Mouse (Mus musculus) myocyte (in vitro differentiated cells): Measurements from ENCODE around the gene Slc37a4. TPM values are rescaled to one million over a fixed set of nuclear protein-coding genes. Genes with fewer than 3 reads are reported as not detected.
A peak's percentile ranks its signal among the peaks of the same experiment; 100 is the strongest.

Source experiments
- H3K27me3 ChIP-seq: one replicate; pipeline ENCODE4 v1.6.1; 2011; ENCODE audit not compliant: control insufficient read depth, insufficient read depth, insufficient read length
- H3K36me3 ChIP-seq: one replicate; pipeline ENCODE4 v1.6.1; 2011; ENCODE audit not compliant: control insufficient read depth, insufficient read depth
- H3K4me2 ChIP-seq: one replicate; pipeline ENCODE4 v1.6.1; 2011; ENCODE audit warnings: low read depth, control low read depth
- H3K4me3 ChIP-seq: one replicate; pipeline ENCODE4 v1.5.1; 2011; ENCODE audit warnings: mild to moderate bottlenecking, control low read depth, moderate library complexity
- H3K79me2 ChIP-seq: one replicate; pipeline ENCODE4 v1.6.1; 2011; ENCODE audit not compliant: control insufficient read depth, insufficient read depth
- H3ac ChIP-seq: one replicate; pipeline ENCODE4 v1.6.1; 2011; ENCODE audit not compliant: control insufficient read depth, insufficient read length
- CEBPB ChIP-seq: IDR thresholded peaks from 2 replicates; pipeline ENCODE4 v1.6.1; 2011; ENCODE audit warnings: mild to moderate bottlenecking, moderate library complexity; ENCODE audit not compliant: poor library complexity, insufficient read depth, severe bottlenecking
- E2F4 ChIP-seq: IDR thresholded peaks from one replicate; pipeline ENCODE4 v1.6.1; 2011; ENCODE audit warnings: mild to moderate bottlenecking, control low read depth, moderate library complexity; ENCODE audit not compliant: insufficient read depth
- MAX ChIP-seq: IDR thresholded peaks from one replicate; pipeline ENCODE4 v1.6.1; 2011; ENCODE audit warnings: low read depth, mild to moderate bottlenecking, control low read depth
- MYOD1 ChIP-seq, 3 experiments: IDR thresholded peaks; one replicate each; pipeline ENCODE4 v1.6.1; 2011; ENCODE audit warnings: control low read depth in 2 of 3, low read depth in 2 of 3, mild to moderate bottlenecking in 2 of 3, moderate library complexity in 1 of 3; ENCODE audit not compliant: insufficient read length in 2 of 3, control insufficient read depth in 1 of 3
- MYOG ChIP-seq, 3 experiments: IDR thresholded peaks; one replicate each; pipeline ENCODE4 v1.6.1; 2011; ENCODE audit warnings: control low read depth in 2 of 3, low read depth in 2 of 3, mild to moderate bottlenecking in 2 of 3; ENCODE audit not compliant: insufficient read length in 2 of 3, control insufficient read depth in 1 of 3, insufficient read depth in 1 of 3
- POLR2A ChIP-seq: IDR thresholded peaks from one replicate; pipeline ENCODE4 v1.6.1; 2011; ENCODE audit warnings: low read depth, mild to moderate bottlenecking, control low read depth, moderate library complexity; ENCODE audit not compliant: insufficient read length
- POLR2AphosphoS2 ChIP-seq: IDR thresholded peaks from one replicate; pipeline ENCODE4 v1.6.1; 2011; ENCODE audit warnings: low read depth, control low read depth; ENCODE audit not compliant: insufficient read length
- REST ChIP-seq: IDR thresholded peaks from one replicate; pipeline ENCODE4 v1.6.1; 2011; ENCODE audit warnings: mild to moderate bottlenecking, control low read depth, moderate library complexity; ENCODE audit not compliant: insufficient read depth, insufficient read length
- SRF ChIP-seq: IDR thresholded peaks from one replicate; pipeline ENCODE4 v1.6.1; 2011; ENCODE audit warnings: low read depth; ENCODE audit not compliant: control insufficient read depth, insufficient read length
- TCF12 ChIP-seq: IDR thresholded peaks from one replicate; pipeline ENCODE4 v1.6.1; 2011; ENCODE audit warnings: mild to moderate bottlenecking, control low read depth; ENCODE audit not compliant: poor library complexity, insufficient read depth, severe bottlenecking
- TCF3 ChIP-seq: IDR thresholded peaks from one replicate; pipeline ENCODE4 v1.6.1; 2011; ENCODE audit warnings: low read depth, control low read depth; ENCODE audit not compliant: insufficient read length
- USF1 ChIP-seq: IDR thresholded peaks from one replicate; pipeline ENCODE4 v1.6.1; 2011; ENCODE audit warnings: low read depth, mild to moderate bottlenecking, control low read depth, moderate library complexity
- polyA plus RNA-seq: library from polyadenylated mRNA; unstranded; fragments of >200 nt; fragmentation: generic; extraction: Trizol; gene quantifications from one replicate; pipeline ENCODE4 v1.2.1, GENCODE M21; 2012; ENCODE audit warnings: missing spikeins

Slc37a4 gene
- polyA plus RNA-seq, 1 experiment, result 20.8 TPM

- TF ChIP-seq CEBPB (no peak), POLR2AphosphoS2 (peak; percentile 53), SRF (no peak)
- no peaks in the 10 kb centered on the region for H3K27me3 ChIP-seq
- H3K36me3 ChIP-seq, result peaks cover 46% of the 10 kb centered on the region
- H3K4me2 ChIP-seq, result no peak overlapping the region
- no peak overlapping the region for H3ac ChIP-seq
- no peak overlapping the region for H3K4me3 ChIP-seq
- H3K79me2 ChIP-seq, result peaks cover 29% of the 10 kb centered on the region
Measured at GRCm38 (mm10) chr9:44411601-44412130, 15.0 kb downstream of the Slc37a4 start.

- H3ac ChIP-seq, result no peak overlapping the region
- peaks cover 32% of the 10 kb centered on the region for H3K79me2 ChIP-seq
- no peak overlapping the region for H3K4me3 ChIP-seq
- H3K36me3 ChIP-seq, result peaks cover 46% of the 10 kb centered on the region
- TF ChIP-seq E2F4 (no peak), REST (no peak), CEBPB (no peak), SRF (no peak), TCF12 (no peak), MYOD1 (IDR thresholded peaks at IDR 0.05; ENCODE audit: control insufficient read depth in 1 of 3, insufficient read length in 2 of 3, low read depth in 2 of 3) (no peak), MAX (no peak), POLR2A (no peak), TCF3 (no peak), USF1 (no peak), MYOG (IDR thresholded peaks at IDR 0.05; ENCODE audit: control insufficient read depth in 1 of 3, insufficient read depth in 1 of 3, insufficient read length in 2 of 3, low read depth in 2 of 3) (no peak), POLR2AphosphoS2 (no peak)
- no peak overlapping the region for H3K4me2 ChIP-seq
- H3K27me3 ChIP-seq, result no peaks in the 10 kb centered on the region
Measured at GRCm38 (mm10) chr9:44412306-44412705, 15.7 kb downstream of the Slc37a4 start.

GRCm38 (mm10) chr9:44412781-44413180, 16.1 kb downstream of the Slc37a4 start:
- no peak overlapping the region for H3K4me3 ChIP-seq
- peaks cover 31% of the 10 kb centered on the region for H3K79me2 ChIP-seq
- peaks cover 46% of the 10 kb centered on the region for H3K36me3 ChIP-seq

GRCm38 (mm10) chr9:44417156-44417891, 20.7 kb downstream of the Slc37a4 start:
- Histone ChIP-seq H3K27me3 (no peaks in the 10 kb centered on the region), H3K4me3 (peak overlapping the region; percentile 83), H3K36me3 (peaks cover 14% of the 10 kb centered on the region), H3ac (peak overlapping the region; percentile 21), H3K4me2 (peak overlapping the region; percentile 89), H3K79me2 (peaks cover 7% of the 10 kb centered on the region)
- TF ChIP-seq TCF12 (no peak), MYOD1 (IDR thresholded peaks at IDR 0.05; ENCODE audit: control insufficient read depth in 1 of 3, insufficient read length in 2 of 3, low read depth in 2 of 3) (no peak), TCF3 (no peak), E2F4 (no peak), CEBPB (no peak), SRF (no peak), POLR2A (no peak), USF1 (no peak), POLR2AphosphoS2 (no peak), REST (no peak), MAX (no peak), MYOG (IDR thresholded peaks at IDR 0.05; ENCODE audit: control insufficient read depth in 1 of 3, insufficient read depth in 1 of 3, insufficient read length in 2 of 3, low read depth in 2 of 3) (no peak)

More at GRCm38 (mm10) chr9:44412781-44413180, 16.1 kb downstream of the Slc37a4 start:
- TF ChIP-seq CEBPB (no peak), TCF3 (no peak), USF1 (no peak), MYOD1 (IDR thresholded peaks at IDR 0.05; ENCODE audit: control insufficient read depth in 1 of 3, insufficient read length in 2 of 3, low read depth in 2 of 3) (no peak), POLR2AphosphoS2 (peak; percentile 74), REST (no peak), POLR2A (peak; percentile 30), SRF (no peak)
- no peak overlapping the region for H3K4me2 ChIP-seq
- H3K27me3 ChIP-seq, result no peaks in the 10 kb centered on the region
- H3ac ChIP-seq, result no peak overlapping the region

GRCm38 (mm10) chr9:44417892-44418363, 21.3 kb downstream of the Slc37a4 start:
- H3K4me2 ChIP-seq, result peak overlapping the region; percentile 89
- no peaks in the 10 kb centered on the region for H3K27me3 ChIP-seq
- H3K79me2 ChIP-seq, result peaks cover 7% of the 10 kb centered on the region
- peak overlapping the region; percentile 83 for H3K4me3 ChIP-seq
- TF ChIP-seq POLR2A, result peak; percentile 64
- peak; percentile 58 for TF ChIP-seq POLR2AphosphoS2
- TF ChIP-seq USF1, result no peak
- H3ac ChIP-seq, result peak overlapping the region; percentile 21
- peaks cover 9% of the 10 kb centered on the region for H3K36me3 ChIP-seq
